Mouse (Mus musculus): Measurements from ENCODE around the gene Fam228b.

DNA sequence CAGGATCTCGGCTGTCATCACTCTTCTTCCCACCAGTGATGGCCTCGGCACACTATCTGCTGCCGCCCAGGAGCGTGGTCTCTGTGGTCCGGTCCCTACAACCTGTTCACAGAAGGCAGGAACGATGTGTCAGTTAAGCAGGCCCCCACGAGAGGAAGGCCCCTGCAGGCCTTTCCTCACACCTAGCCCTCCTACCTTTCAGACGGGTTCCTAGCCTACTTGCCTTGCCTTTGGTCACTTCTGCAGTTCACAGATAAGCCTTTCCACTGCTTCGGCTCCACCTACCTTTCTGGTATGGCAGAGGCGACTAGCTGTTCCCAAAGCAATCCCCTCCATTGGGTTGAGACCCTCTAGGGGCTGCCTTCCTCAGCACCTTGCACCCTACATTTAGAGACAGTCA lies 53.5 kb downstream of the Fam228b start:
- TF ChIP-seq EP300 (IDR thresholded peaks at IDR 0.05; ENCODE audit: insufficient read depth, low read depth, low read length) (no peak), CTCF (IDR thresholded peaks at IDR 0.05) (no peak)

Data from heart, adult 2 months (tissue).